In genomic region chr12:40838940-40839339, GRCm38 (mm10) we compare ENCODE assay signal across 12 mouse cellular contexts.
A peak's percentile ranks its signal among the peaks of the same experiment; 100 is the strongest.
DNase-seq lines count a peak whose midpoint lies in the region; ATAC-seq and TF ChIP-seq lines count a peak whose summit lies in the region.
"Had no signal": no experiment of that assay in that cellular context is flagged by ENCODE, and none has a peak within 500 bp of the region (broad histone marks: within the 10 kb centered on the region; RNA-seq: fewer than 3 reads in every experiment).

No protein-coding gene starts in this region.

- peak; percentile 61 to 64 for DNase-seq in cerebellum, postnatal 14 days
- peak; percentile 50 for DNase-seq in intestine, embryonic 14.5 days (ENCODE audit: low spot score)
- peak; percentile 44 for DNase-seq in midbrain, embryonic 11.5 days (ENCODE audit: low spot score, missing footprints)
- peak; percentile 54 for DNase-seq in lung, postnatal 10 days
- DNase-seq in retina, embryonic 14.5 days (ENCODE audit: low spot score), result no peak
- DNase-seq: gastrocnemius, postnatal 10 days; spleen, adult 18-20 months; thymus, adult 18-20 months had no signal

- ATAC-seq in cerebellum, adult (ENCODE audit: insufficient number of reproducible peaks, low FRiP score, low TSS enrichment), result no peak
- no peak for ATAC-seq in intestine, embryonic 14.5 days (replicated peaks; ENCODE audit: low FRiP score, low TSS enrichment, low read depth)
- no peak for ATAC-seq in intestine, postnatal 0 days
- no peak for ATAC-seq in midbrain, embryonic 11.5 days (ENCODE audit: low FRiP score)
- ATAC-seq in midbrain, embryonic 15.5 days (replicated peaks), result no peak
- ATAC-seq: inflammation-experienced regulatory T-cells, adult 6 months had no signal

- TF ChIP-seq CTCF in intestine, postnatal 0 days (IDR thresholded peaks at IDR 0.05; ENCODE audit: low read depth), result no peak

- peaks cover 11% of the 10 kb centered on the region; the same call in 1 of the 2 replicates for H3K4me1 ChIP-seq in intestine, embryonic 14.5 days (replicated peaks; ENCODE audit: control insufficient read depth, insufficient read depth, low read length)
- H3K4me1 ChIP-seq in intestine, postnatal 0 days (replicated peaks; ENCODE audit: control insufficient read depth, insufficient read depth, low read length), result no peaks in the 10 kb centered on the region
- peaks cover 5% of the 10 kb centered on the region; the same call in 1 of the 2 replicates for H3K4me1 ChIP-seq in midbrain, embryonic 11.5 days (ENCODE audit: control insufficient read depth, insufficient read depth, low read length)
- H3K4me1 ChIP-seq in midbrain, embryonic 15.5 days, result peaks cover 16% of the 10 kb centered on the region

- 87% methylated on average over 5 of the region's 5 CpGs for WGBS in intestine, embryonic 14.5 days
- WGBS in intestine, postnatal 0 days, result 80% methylated on average over 5 of the region's 5 CpGs
- 95% methylated on average over 5 of the region's 5 CpGs for WGBS in midbrain, embryonic 11.5 days
- 79% methylated on average over 5 of the region's 5 CpGs for WGBS in midbrain, embryonic 15.5 days

- H3K36me3 ChIP-seq in intestine, embryonic 14.5 days (ENCODE audit: control insufficient read depth, insufficient read depth, low read length), result no peaks in the 10 kb centered on the region
- H3K36me3 ChIP-seq in intestine, postnatal 0 days (ENCODE audit: control insufficient read depth, insufficient read depth), result no peaks in the 10 kb centered on the region
- H3K36me3 ChIP-seq in midbrain, embryonic 11.5 days (ENCODE audit: control insufficient read depth, insufficient read depth, low read length), result no peaks in the 10 kb centered on the region
- peaks cover 6% of the 10 kb centered on the region; the same call in 1 of the 2 replicates for H3K36me3 ChIP-seq in midbrain, embryonic 15.5 days (replicated peaks)

- H3K27ac ChIP-seq in intestine, embryonic 14.5 days (ENCODE audit: low read depth), result no peak overlapping the region
- no peak overlapping the region for H3K27ac ChIP-seq in intestine, postnatal 0 days (ENCODE audit: low read depth, low read length)
- H3K27ac ChIP-seq in midbrain, embryonic 11.5 days (ENCODE audit: low read depth, low read length), result no peak overlapping the region
- no peak overlapping the region for H3K27ac ChIP-seq in midbrain, embryonic 15.5 days

- H3K9ac ChIP-seq in intestine, embryonic 14.5 days (ENCODE audit: low read length), result no peak overlapping the region
- no peak overlapping the region for H3K9ac ChIP-seq in intestine, postnatal 0 days (ENCODE audit: low read depth, low read length)
- H3K9ac ChIP-seq in midbrain, embryonic 11.5 days (ENCODE audit: low read length), result no peak overlapping the region
- no peak overlapping the region for H3K9ac ChIP-seq in midbrain, embryonic 15.5 days

- no peaks in the 10 kb centered on the region for H3K27me3 ChIP-seq in intestine, embryonic 14.5 days (replicated peaks; ENCODE audit: control insufficient read depth, insufficient read depth, low read length)
- H3K27me3 ChIP-seq in intestine, postnatal 0 days (replicated peaks; ENCODE audit: control insufficient read depth, insufficient read depth, low read length), result no peaks in the 10 kb centered on the region
- H3K27me3 ChIP-seq in midbrain, embryonic 11.5 days (ENCODE audit: control insufficient read depth, insufficient read depth, low read length), result no peaks in the 10 kb centered on the region
- H3K27me3 ChIP-seq in midbrain, embryonic 15.5 days (replicated peaks), result no peaks in the 10 kb centered on the region

- H3K9me3 ChIP-seq in intestine, embryonic 14.5 days (ENCODE audit: control insufficient read depth, low read length), result no peaks in the 10 kb centered on the region
- no peaks in the 10 kb centered on the region for H3K9me3 ChIP-seq in intestine, postnatal 0 days (ENCODE audit: control insufficient read depth)
- H3K9me3 ChIP-seq in midbrain, embryonic 11.5 days (ENCODE audit: control insufficient read depth, low read length), result no peaks in the 10 kb centered on the region
- H3K9me3 ChIP-seq in midbrain, embryonic 15.5 days, result no peaks in the 10 kb centered on the region

- H3K4me3 ChIP-seq in intestine, embryonic 14.5 days (ENCODE audit: low read depth, low read length), result no peak overlapping the region
- H3K4me3 ChIP-seq in intestine, postnatal 0 days (ENCODE audit: low read depth, low read length), result no peak overlapping the region
- no peak overlapping the region for H3K4me3 ChIP-seq in midbrain, embryonic 11.5 days (ENCODE audit: low read depth, low read length)
- H3K4me3 ChIP-seq in midbrain, embryonic 15.5 days, result no peak overlapping the region

- H3K4me2 ChIP-seq in intestine, embryonic 14.5 days (ENCODE audit: low read length), result no peak overlapping the region
- H3K4me2 ChIP-seq in intestine, postnatal 0 days (replicated peaks; ENCODE audit: low read depth), result no peak overlapping the region
- no peak overlapping the region for H3K4me2 ChIP-seq in midbrain, embryonic 11.5 days
- no peak overlapping the region for H3K4me2 ChIP-seq in midbrain, embryonic 15.5 days
